Mouse (Mus musculus) embryo, embryonic 10 days (tissue): ENCODE measurements around the gene Sulf2.

Experiments used
- DNase-seq: peaks from one replicate; pipeline ENCODE4 v3.0.0-alpha.2; 2015; ENCODE audit warnings: low spot score

Gene Sulf2

DNA sequence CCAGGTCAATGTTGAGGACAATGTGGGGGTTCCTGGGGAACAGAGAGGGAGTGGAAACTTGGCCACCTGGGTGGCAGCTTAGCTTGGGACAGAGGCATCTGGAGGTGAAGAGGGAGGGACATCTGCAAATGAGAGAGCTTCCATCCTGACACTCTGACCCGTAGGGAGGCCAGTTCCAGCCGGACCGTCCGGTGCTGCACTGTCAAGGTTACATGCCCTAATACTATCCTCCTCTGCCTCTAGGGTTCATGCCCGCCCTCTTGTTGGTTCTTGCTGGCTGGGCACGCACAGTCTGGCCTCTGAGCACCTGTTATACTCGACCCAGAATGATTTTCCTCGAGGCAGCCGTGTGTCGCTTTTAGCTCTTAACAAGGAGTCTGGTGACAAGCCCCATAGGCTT is 69.7 kb downstream of the Sulf2 start:
- DNase-seq, result no peak

DNA sequence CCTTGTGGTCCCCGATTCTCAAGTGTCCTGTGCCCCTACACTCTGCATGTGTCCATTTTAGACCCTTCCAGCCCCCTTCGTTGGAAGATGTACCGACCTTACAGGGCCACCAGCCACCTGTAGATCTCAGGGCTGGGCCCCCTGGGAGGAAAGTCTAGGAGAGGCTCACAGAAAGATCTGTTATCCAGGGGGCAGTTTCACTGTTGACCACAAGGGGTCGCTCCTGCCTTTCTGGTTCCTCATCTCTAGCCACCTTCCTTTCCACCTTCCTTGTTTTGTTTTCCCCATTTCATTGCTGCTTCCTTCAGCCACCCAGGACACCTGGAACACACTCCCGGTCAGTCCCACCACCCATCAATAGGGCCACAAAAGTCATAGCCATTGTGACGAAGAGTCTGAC is 70.5 kb downstream of the Sulf2 start:
- peak; percentile 70 for DNase-seq

GRCm38 (mm10) chr2:166084111-166084510 is 71.4 kb downstream of the Sulf2 start:
- DNase-seq, result no peak

DNA sequence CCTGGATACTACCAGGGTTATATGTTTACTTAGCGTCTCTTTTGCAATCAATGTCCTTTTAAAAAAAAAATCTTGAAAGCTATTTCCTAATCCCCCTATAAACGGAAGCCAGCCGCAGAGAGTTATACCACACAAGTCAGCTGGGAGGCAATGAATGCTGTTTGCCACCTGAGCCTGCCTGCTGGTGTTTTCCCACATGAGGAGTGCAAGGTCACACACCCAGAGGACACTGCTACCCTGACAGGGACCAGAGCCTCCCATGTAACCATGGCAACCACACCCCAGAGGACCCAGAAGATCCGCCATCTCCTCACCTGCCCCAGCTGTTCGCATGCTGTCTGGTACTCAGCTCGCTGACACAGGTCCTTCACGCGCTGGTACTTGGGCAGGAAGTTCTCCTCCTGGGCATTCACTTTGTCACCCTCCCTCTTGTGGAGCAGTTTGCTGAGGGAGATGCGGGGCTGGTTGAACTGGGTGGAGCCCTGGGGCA is 71.9 kb downstream of the Sulf2 start:
- no peak for DNase-seq

GRCm38 (mm10) chr2:166082661-166083060 is 72.8 kb downstream of the Sulf2 start:
- no peak for DNase-seq

DNA sequence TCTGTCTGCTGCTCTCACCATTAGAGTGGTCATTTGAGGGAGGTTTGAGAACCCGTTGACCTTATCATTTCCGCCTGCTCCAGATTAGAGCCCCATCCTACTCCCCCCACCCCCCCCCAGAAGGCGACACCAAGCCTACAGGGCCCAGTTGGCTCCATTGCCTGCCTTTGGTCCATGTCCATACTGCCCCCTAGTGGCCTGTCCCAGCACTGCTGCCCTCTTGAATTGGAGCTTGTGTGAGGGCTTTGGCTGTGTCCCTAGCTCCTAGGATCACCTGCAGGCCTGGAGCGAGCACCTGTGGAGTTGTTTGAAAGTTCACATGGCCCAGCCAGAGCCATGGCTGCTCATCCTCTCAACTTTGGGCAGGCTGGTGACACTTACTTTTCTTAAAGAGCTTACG is 73.3 kb downstream of the Sulf2 start:
- peak; percentile 81 for DNase-seq

- DNase-seq, result no peak
Observed at GRCm38 (mm10) chr2:166080967-166081750, 74.3 kb downstream of the Sulf2 start.

- DNase-seq, result peak; percentile 35
Observed at GRCm38 (mm10) chr2:166079961-166080885, 75.2 kb downstream of the Sulf2 start.

DNA sequence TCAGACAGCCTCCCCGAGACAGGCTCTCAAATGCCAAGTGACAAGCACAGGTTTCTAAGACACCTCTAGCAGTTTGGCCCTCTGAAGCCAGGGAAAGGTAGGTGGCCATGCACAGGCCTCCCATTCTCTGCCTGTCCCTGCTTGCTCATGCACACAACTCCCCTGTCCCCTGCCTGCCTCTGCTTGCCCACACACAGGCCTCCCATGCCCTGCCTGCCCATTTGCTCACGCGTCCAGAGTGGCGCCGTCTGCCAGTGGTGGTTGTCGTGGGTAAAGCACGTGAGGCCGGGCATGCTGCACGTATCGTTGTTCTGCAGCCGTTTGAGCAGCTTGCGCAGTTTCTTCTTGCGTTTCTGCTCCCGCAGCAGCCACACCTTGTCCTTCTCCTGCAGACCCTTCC is 76.2 kb downstream of the Sulf2 start:
- no peak for DNase-seq

GRCm38 (mm10) chr2:166077371-166077770 is 78.1 kb downstream of the Sulf2 start:
- no peak for DNase-seq

DNA sequence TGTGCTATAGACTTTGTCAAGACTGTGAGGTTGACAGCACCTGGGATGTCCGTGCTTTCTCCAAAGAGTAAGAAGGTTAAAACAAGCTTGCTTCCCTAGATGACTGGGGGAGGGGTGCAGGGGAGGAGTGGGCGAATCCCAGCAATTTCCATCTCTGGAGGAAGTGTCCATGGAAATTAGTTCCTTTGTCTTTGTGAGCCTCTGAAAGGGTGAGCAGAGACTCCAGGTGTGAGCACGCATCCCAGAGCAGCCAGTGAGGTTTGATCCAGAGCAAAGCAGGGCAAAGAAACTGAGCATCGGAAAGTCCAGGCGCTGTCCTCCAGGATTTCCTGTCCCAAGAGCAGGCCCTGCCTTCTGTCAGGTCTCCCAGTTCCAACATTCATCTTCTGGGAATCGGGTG is 81.1 kb downstream of the Sulf2 start:
- DNase-seq, result no peak

- no peak for DNase-seq
Observed at GRCm38 (mm10) chr2:166073082-166073481, 82.4 kb downstream of the Sulf2 start.

GRCm38 (mm10) chr2:166071889-166072288 is 83.6 kb downstream of the Sulf2 start:
- no peak for DNase-seq

DNA sequence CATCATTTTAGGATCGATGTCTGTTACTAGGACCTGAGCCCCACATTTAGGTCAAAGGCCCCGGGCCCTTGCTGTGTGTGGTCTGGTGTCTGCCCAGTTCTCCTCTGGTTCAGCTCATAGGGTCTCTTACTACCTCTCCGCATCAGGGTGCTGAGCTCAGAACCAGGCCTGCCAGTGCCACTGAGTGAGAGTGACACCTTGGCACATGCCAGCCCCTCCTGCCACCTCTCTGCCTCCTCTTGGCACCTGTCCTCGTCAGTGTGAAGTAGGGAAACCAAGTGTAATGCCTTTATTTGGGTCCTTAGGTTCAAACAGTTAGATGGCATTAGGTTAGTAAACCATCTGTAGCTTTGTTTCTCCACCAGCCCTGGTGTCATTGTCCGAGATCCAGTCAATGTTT is 84.0 kb downstream of the Sulf2 start:
- DNase-seq, result no peak

DNA sequence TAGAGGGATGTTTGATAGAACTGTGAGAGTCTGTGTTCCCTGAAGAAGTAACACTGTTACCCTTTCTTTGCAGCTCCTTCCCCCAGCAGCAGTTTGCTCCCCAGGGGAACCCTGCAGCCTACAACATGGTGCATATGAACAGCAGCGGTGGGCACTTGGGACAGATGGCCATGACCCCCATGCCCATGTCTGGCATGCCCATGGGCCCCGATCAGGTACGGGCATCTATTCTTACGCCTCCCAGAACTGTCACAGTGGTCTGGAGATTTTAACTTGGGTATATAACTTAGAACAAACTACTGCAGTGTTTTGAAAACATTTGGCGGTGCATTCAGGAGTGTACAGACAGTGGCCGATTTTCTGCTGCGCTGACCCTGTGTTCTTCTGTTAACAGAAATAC is 85.7 kb downstream of the Sulf2 start:
- DNase-seq, result no peak

GRCm38 (mm10) chr2:166069164-166069563 is 86.3 kb downstream of the Sulf2 start:
- DNase-seq, result no peak

DNA sequence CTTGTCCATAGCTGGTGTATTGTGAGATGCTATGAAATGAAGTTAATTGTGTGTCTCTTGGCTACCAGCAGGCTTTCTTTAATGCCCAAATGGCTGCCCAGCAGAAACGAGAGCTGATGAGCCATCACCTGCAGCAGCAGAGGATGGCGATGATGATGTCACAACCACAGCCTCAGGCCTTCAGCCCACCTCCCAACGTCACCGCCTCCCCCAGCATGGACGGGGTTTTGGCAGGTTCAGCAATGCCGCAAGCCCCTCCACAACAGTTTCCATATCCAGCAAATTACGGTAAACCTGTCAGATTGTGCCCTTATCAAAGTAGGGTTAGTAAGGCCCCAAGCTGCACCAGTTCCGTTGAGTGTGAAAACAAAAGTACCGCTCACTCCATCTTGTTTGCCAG is 87.2 kb downstream of the Sulf2 start:
- no peak for DNase-seq

GRCm38 (mm10) chr2:166066434-166066833 is 89.0 kb downstream of the Sulf2 start:
- DNase-seq, result no peak

DNA sequence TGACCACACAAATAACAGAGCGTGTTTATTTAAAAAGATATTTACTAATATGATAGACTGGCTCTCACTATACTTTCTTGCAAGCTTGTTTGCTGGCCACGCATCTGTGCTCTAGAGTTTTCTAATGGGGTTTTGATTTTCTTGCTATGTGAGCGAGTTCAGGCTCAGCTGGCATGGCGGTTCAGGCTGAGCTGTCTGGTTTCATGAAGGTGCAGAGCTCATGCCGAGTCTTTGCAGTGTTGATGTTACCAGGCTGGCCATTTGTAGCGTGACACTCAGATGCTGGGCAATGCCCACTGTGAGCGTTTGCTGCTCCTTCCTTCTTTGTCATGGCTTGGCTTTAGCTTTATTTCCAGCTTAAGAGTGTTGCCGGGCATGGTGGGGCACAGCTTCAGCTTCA is 93.0 kb downstream of the Sulf2 start:
- no peak for DNase-seq

DNA sequence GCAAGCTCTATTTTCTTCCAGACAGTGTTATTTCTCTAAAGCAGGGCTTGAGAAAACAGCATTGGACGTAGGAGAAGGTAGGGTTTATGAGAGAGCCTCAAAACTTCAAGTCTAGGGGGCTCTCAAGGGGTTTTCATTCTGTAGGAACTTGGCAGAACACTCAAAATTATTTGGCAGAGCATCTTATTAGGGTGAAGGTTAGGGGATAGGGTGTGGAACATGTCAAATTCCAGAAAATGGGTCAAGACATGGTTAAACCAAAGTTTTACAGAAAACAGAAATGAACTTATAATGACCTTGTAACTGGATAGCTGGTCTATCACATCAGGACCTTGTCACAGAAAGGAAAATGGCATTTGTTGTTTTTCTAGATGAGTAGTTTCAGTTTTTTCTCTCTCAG is 93.5 kb downstream of the Sulf2 start:
- no peak for DNase-seq

DNA sequence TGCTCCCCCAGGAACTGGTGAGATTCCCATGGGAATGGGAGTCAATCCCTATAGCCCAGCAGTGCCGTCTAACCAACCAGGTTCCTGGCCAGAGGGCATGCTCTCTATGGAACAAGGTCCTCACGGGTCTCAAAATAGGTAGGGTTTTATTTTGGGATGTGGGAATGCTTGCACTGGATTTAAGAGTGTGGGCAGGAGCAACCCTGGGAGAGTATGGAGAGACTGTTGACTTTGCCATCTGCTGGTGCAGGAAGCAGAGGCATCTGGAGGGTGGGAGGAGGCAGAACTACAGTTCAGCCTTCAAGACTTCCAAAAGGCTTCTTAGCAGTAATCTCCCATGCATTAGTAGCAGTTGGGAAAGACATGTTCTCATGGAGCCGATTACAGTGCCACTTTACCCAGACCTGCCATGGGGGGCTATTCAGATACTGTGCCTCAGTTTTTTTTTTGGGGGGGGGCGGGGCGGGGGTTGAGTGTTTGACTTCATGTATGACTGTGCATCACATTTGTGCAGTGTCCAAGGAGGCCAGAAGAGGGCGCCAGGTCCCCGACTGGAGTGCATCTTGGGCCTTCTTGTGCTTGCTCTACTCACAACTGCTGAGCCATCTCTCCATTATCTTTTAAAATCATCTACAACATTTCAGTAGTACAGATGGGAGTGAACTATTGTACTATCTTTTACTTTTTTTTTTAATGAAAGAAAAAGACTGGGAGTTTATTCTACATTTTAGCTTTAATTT is 95.6 kb downstream of the Sulf2 start:
- DNase-seq, result peak; percentile 46

GRCm38 (mm10) chr2:166054002-166054539 is 101.4 kb downstream of the Sulf2 start:
- DNase-seq, result no peak
